In genomic region chr15:94017814-94018213, GRCm38 (mm10) we compare ENCODE assay signal across 14 mouse cellular contexts.
"Had no signal": no experiment of that assay in that cellular context is flagged by ENCODE, and none has a peak within 500 bp of the region (broad histone marks: within the 10 kb centered on the region; RNA-seq: fewer than 3 reads in every experiment).

No protein-coding gene starts in this region.

- DNase-seq: kidney, adult 2 months; kidney, postnatal 14 days; lung, adult 2 months; lung, postnatal 4 days; thymus, adult 2 months; thymus, postnatal 25 days had no signal

- H3K36me3 ChIP-seq: kidney, embryonic 15.5 days; liver, embryonic 15.5 days; midbrain, embryonic 10.5 days; midbrain, embryonic 15.5 days; stomach, embryonic 15.5 days had no signal

- H3K27ac ChIP-seq: kidney, embryonic 15.5 days; liver, embryonic 15.5 days; midbrain, embryonic 10.5 days; midbrain, embryonic 15.5 days; stomach, embryonic 15.5 days had no signal

- H3K27me3 ChIP-seq: kidney, embryonic 15.5 days; liver, embryonic 15.5 days; midbrain, embryonic 15.5 days; stomach, embryonic 15.5 days had no signal

- H3K4me3 ChIP-seq: kidney, embryonic 15.5 days; liver, embryonic 15.5 days; midbrain, embryonic 10.5 days; midbrain, embryonic 15.5 days; stomach, embryonic 15.5 days had no signal

- H3K4me2 ChIP-seq: kidney, embryonic 15.5 days; liver, embryonic 11.5 days; liver, embryonic 15.5 days; midbrain, embryonic 15.5 days; stomach, embryonic 15.5 days had no signal

- H3K9me3 ChIP-seq: kidney, embryonic 15.5 days; liver, embryonic 15.5 days; midbrain, embryonic 10.5 days; midbrain, embryonic 15.5 days; stomach, embryonic 15.5 days had no signal

- ATAC-seq: intestine, embryonic 16.5 days; lung, postnatal 0 days; midbrain, embryonic 15.5 days had no signal

- H3K9ac ChIP-seq: kidney, embryonic 15.5 days; liver, embryonic 15.5 days; midbrain, embryonic 15.5 days; stomach, embryonic 15.5 days had no signal

- H3K4me1 ChIP-seq: kidney, embryonic 15.5 days; liver, embryonic 15.5 days; midbrain, embryonic 10.5 days; midbrain, embryonic 15.5 days; stomach, embryonic 15.5 days had no signal
